Mouse (Mus musculus): ENCODE measurements around the gene Smim5. TPM values are rescaled to one million over a fixed set of nuclear protein-coding genes. Genes with fewer than 3 reads are reported as not detected.
A peak's percentile ranks its signal among the peaks of the same experiment; 100 is the strongest.

Gene Smim5
- total RNA-seq, 2 experiments from 2014 or later, result 37.5 to 40.4 TPM

DNA sequence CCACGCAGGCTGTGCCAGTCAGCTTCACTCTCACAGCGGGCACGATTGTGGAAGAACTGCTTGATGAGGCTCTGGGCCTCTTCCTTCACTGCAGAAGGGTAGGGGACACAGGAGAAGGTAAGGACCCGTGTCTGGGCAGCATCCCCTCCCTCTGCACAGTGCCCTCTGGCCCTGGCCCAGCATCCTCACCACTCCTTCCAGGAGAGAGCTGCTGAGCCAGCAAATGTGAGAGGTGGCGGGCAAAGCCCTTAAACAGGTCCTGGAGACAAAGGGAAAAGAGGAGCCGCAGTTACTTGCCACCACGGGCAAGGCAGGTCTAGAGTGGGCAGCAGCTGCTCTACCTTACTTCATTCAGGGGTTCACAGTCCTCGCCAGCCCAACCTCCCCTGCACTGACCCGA is 6.7 kb upstream of the Smim5 start:
- no peak for ATAC-seq (ENCODE audit: poor library complexity, severe bottlenecking)

DNA sequence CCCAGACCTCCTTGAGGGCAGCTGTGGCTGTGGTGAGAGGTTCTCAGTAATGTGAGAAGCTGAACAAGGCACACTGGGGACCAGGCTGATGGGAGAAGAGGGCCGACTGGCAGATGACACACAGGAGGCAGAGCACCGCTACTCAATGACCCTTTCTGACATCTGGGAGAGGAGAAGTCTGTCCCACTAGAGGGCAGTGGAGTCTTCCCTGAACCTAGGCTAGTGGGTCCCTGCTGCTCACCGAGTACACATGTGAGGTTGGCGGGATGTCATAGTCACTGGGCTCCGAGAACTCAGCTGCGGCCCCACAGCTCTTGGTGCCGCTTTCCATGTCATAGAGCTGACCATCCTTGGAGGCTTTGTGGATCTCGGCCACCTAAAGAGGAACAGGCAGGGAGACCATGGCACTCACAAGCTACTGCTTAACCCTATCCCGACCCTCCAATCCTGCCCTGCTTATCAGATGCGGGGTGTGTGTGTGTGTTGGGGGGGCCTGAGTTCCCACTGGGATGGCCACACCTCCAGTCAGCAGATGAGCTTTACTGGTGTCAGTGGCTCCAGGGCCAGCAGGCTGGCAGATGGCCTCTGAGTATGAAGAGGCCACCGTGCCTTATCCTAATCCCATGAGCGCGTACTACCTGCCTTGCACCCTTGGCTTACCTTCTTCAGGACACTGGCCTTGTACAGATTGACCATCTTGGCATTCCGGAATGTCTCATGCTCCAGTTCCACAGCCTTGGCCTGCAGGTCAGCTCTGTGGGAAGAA is 4.8 kb upstream of the Smim5 start:
- no peak for ATAC-seq (ENCODE audit: poor library complexity, severe bottlenecking)

DNA sequence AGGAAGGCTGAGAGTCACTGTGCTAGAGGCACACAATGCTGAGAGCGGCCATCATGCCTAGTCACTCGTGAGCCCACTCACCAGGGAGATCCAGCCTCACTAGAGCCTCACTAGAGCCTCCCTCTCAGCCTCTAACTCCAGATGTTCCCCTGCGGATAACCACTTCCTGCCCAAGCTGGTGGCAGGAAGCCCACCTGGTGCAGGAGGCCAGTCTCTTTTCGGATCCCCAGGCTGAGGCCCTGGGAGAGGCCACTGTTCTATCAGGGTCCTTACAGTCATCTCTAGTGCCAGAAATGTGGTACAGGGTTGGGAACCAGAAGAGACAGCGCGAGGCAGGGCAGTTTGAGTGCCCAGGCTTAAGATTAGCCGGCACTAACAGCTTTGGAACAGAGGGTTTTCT is 1.3 kb upstream of the Smim5 start:
- no peak for ATAC-seq (ENCODE audit: poor library complexity, severe bottlenecking)

DNA sequence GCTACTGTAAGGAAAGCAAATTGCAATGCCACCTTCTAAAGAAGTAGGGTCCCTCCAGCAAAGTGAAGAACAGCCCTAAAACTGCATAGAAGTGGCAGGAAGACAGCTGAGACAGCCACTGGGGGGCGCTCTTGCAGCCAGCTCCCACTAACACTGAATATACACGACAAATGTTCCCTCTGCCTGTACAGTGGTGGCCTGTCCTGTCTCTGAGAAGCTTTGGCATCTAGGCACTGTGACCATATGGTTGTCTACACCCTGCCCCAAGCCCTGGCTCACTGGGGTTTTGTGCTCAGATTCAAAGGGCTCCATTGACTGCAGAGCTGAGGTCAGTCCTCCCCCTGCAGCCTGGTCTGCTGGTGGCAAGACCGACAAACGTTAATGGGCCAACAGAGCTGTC is 880 bp upstream of the Smim5 start:
- peak; percentile 41 for ATAC-seq (ENCODE audit: poor library complexity, severe bottlenecking)

DNA sequence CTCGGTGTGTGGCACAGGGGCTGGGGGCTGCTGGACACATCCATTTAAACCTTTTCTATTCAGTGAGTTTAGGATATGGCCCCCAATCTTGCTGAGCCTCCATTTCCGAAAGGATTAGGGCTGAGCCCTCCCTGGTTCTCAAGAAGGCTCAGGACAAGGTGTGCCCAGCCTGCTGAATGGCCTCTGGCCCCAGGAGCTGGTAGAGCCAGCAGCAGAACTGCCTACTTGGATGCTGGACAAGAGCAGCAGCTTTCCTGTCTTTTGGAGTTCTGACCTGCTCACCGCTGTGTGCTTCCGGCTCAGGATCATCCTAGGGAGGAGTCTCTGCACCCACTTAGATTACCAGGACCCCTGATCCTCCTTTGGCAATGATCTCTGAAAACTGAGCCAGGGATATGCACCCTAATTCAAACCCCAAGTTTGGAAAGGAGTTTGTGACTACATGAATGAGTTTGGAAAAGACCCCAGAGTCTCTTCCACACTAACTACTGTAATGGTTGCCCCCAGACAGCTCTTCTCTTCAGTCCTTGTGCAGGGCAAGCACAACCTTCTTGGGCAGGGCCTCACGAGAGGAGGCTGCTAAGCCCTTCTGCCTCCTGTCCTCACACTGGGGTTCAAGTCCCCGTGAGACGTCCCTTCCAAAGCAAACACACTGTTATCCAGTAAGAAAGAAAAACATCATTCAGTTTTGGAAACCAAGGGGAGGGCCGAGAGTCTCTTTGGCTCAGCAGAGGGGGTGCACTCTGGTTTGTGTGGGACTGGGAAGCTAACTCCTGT is 983 bp downstream of the Smim5 start:
- no peak for ATAC-seq (ENCODE audit: poor library complexity, severe bottlenecking)

DNA sequence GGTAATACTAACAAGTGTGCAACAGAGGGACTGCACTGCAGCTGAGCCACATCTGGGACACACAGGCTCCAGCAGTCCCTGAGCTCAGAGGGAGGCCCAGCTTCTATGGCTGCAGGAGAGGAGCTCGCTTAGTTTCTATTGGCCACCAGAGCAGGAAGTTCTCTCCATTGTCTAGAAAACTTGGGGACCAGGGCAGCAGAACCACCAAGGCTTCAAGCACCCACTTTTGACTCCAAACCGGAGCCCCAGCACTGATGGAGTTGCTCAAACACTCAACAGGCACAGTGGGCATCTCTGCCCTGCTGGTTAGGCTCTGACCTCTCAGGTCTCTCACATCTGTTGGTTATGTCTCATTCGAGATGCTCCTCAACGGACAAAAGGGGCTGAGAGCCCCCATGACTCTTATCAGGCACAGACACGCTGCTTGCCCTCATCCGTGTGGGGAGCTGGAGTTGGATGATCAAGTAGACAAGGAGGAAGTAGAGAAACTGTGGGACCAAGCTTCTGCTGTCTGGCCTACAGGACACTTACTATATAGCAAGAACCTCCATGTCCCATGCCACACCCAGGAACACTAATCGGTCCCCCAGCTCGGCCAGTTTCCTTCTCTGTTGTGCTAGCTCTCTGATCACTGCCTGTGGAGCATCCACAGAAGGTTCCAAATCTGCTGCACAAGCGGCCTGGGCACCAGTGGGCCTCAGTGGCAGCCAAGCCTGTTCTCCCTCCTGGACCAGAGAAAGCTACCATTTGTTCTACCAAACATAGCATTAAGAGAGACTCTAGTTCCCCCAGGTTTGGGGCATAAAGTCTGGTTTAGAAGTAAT is 1.8 kb downstream of the Smim5 start:
- peak; percentile 19 for ATAC-seq (ENCODE audit: poor library complexity, severe bottlenecking)

DNA sequence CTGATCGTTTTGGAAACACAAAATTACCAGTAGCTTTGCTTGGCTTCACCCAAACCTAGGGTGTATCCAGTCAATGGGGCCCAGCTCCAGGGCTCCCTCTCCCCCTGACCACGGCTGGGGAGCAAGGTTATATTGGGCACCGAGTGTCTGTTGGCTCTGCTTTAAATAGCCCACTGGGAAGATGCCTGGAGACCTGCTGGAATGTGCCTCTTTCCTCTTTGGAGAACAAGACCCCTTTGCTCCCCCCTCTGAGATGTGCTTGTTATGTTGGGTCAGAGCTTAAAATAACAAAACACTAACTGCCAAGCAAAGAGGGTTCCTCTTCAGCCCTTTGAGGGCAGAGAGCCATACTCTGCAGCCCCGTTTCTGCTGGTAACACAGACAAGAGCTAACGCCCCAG is 2.4 kb downstream of the Smim5 start:
- no peak for ATAC-seq (ENCODE audit: poor library complexity, severe bottlenecking)

DNA sequence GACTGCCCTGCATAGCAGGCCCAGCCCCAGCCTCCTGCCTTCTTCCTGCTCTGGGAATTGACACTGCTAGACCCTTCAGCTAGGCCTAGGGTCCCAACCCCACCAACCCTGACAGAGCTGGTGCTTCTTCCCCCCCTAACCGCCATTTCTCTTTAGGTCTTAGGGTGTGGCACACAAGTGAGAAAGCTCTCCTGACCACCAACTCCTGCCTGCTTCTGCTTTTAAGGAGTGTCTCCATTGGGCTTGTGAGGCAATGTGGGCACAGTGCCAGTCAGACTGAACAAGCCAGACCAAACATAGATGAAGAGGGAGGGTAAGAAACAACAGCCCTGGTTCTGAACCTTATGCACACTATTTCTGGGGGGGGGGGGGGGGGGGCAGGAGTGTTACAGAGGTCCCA is 3.1 kb downstream of the Smim5 start:
- ATAC-seq (ENCODE audit: poor library complexity, severe bottlenecking), result peak; percentile 70

DNA sequence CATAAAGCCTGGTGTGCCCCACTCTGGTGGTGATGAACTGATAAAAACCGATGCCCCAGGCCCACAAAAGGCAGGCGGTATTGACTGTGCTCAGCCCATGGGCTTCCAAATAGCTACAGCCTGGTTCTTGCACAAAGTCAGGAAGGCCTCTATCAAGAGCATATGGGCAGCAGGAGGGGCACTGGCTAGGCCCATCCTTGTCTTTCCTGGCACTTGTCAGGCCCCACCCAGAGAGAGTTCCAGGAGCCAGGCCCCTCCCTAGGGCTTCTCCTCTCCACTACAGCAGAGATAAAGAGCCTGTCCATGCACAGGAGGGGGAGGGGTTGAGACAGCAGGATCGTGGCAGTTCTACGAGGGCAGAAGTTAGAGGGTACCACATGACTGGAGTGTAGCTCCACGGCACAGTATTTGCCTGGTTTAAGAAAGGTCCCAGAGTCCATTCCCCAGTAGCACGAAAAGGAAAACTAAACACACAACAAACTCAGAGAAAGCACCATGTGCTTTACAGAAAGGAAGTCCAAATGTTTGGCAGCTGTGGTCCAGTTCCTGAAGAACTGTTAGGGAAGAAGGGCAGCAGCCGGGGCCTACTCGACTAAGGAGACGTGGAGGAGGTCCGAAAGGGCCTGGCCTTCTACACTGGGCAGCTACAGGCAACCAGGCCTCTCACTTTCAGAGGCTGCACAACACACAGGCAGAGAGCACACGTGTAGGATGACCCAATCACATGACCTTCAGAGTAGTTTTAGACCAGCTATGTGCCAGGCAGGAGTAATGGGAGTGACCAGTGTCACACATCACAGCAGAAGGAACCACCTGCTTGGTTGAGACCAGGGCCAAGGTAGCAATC is 3.8 kb downstream of the Smim5 start:
- no peak for ATAC-seq (ENCODE audit: poor library complexity, severe bottlenecking)

DNA sequence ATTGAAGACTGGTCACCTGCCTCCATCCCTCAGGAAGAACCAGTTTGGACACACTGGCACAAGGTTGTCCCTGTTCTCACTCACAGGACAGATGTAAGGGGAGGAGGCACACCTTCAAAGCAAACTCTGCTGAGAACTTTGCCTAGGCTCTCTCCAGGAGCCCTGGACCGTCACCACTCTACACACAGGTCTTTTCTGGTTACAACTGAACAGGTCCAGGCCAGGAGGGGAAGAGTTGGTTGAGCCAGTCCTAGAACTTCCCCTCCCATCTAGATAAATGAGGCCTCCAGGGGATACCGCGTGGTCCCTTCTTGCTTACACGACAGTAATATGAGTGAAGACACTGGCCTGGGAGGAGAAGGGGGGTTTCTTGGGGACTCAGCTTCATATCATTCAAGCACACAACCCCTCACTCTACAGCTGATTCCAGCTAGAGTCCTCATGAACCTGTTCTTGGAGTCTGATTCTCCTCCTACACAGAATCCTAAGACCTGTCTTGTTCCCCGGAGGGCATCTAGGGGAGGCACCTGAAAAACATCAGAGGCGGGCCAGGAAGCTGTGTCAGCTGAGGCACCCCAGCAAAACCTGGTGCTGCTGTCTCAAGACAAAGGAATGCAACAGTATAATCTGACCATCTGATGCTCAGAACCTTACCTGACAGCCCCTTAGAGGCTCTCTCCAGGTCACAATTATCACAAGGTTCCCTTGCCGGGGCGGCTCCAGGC is 4.6 kb downstream of the Smim5 start:
- no peak for ATAC-seq (ENCODE audit: poor library complexity, severe bottlenecking)

DNA sequence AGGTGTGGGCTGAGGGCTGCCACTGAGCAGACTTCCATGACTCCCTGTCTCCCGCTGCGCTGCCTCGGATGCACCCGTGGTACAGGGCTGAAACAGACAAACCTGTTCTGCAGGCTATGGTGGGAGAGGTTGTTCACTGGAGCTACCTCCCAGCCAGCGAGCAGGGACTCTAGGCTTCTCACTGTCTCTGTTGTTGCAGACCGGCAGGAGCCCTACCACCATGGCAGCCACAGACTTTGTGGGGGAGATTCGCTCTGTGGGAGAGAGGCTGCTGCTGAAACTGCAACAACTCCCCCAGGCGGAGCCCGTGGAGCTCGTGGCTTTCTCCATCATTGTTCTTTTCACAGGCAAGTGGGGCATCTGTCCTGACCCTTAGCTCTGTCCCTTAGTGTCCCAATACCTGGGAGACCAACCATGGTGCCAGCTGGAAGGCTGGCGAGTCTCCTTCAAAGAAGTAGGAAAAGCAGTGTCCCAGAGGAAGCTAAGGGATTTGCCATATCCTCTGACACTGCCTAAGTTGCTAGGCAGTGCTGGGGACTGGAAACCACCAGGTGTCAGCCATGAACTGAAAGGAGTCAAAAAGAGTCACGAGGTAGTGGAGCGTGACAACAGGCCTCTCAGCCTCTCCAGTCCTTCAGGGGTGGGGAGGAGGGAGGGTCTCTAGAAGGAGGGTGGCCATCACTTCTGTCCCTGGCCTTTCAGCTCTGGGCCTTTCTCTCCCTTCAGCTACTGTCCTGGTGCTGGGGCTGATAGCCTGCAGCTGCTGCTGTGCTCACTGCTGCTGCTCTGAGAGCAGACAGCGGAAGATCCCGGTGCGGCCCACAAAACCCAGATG is 5.4 kb downstream of the Smim5 start:
- ATAC-seq (ENCODE audit: poor library complexity, severe bottlenecking), result no peak

DNA sequence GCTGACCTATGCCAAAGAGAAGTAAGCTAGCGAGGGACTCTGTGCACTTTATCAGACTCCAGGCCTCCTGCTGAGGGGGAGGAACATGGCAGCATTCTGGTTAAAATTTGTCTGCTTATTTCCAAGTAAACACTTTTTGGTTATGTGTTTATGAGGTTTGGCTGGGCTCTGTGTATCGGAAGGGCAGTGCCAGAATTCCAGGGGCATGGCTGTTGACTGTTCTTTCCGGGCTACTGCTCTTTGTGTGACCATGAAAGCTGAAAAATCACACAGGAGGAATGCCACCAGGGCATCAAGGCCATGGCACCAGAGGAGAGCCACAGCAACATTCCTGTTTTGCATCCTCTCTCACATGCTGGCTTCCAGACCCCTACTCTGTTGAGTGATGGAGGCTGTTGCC is 6.3 kb downstream of the Smim5 start:
- no peak for ATAC-seq (ENCODE audit: poor library complexity, severe bottlenecking)

DNA sequence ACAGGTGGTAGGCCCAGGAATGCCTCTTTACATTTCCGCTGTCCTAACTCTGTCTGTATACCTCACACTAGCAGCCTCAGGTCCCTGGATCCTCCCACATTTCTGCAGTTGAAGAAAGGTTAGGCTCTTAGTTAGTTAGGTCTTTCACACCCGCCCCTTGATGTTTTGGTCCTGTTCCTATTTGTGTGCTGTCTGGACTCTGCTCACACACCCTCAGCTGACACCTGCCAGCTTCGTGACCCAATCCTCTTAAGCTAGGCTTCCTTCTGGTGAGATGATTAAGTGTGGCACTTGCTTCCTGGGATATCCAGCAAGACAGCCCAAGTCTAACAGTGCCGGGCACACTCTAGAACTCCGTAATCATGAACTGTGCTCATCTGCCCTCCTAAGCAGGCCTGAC is 6.8 kb downstream of the Smim5 start:
- ATAC-seq (ENCODE audit: poor library complexity, severe bottlenecking), result no peak

DNA sequence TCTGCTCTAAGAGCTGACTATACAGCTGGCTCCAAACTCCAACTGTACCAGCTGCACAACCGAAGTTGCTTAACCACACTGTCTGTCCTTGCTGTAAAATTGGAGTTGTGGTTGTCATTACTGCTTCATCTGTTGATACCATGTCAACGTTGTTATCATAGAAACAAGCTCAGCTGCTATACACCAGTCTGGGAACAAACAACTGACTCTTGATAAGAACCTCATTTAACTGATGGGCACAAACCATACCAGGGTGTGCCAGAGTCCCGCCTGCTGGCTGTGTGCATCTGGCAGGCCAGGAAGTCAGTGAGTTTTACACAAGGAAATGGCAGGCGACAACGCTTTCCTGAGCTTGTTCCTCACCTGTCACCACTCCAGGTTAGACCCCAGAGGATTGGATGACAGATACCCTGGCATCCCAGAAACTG is 11.4 kb downstream of the Smim5 start:
- ATAC-seq (ENCODE audit: poor library complexity, severe bottlenecking), result peak; percentile 28

DNA sequence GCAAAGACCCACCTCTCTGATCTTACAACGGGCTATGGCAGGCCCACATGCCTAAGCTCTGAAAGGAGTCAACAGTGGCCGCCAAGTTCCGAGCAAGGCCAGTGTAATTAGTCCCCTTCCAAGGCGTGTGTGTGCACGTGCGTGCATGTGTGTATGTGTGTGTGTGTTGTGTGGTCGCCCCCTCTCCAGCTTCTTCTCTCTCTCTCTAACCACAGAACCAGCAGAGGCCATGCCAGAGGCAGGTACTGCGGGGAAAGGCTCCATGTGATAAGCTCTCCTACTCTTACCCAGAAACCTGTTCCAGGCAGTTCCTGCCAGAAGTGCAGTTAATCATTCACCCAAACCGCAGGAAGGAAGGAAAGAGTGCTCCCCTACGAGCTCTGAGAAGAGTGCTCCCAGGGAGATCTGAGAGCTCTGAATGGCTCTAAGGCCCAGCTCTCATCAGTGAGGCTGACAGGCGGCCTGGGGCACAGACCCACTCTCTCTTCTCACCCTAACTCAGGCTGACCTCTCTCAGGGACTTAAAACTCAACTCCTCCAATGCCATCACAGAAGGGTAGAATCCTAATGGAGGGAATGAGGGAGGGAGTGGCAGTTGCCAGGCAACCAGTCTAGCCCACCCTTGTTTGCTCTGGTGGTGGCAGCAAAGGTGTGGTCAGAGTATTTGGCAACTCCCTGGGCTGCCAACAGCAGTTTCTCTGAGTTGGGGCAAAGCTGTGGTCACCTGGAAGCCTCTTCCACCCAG is 12.0 kb downstream of the Smim5 start, which contains the start of gene Smim6:
Gene Smim6, plus strand, starts transcription at position 386 of the 745 bp plus-strand sequence.
- peak; percentile 49 for ATAC-seq (ENCODE audit: poor library complexity, severe bottlenecking)

DNA sequence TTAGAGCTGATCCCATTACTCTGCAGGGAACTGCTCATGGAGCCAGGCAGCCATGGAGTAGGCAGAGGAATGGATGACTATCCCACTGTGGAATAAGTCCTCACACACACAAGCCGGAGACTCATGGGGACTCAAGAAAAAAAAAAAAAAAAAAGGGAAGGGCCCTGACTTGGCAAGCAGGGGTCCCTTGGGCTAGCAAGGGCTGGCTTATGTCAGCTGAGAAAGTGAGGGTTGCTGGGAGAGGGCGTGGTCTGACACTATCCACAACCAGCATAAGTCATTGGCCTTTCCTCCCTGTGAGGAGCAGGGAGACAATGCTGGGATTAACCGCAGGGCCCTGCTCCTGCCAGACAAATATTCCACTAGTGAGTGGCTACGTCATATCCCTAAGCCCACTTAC is 16.8 kb downstream of the Smim5 start:
- no peak for ATAC-seq (ENCODE audit: poor library complexity, severe bottlenecking)

DNA sequence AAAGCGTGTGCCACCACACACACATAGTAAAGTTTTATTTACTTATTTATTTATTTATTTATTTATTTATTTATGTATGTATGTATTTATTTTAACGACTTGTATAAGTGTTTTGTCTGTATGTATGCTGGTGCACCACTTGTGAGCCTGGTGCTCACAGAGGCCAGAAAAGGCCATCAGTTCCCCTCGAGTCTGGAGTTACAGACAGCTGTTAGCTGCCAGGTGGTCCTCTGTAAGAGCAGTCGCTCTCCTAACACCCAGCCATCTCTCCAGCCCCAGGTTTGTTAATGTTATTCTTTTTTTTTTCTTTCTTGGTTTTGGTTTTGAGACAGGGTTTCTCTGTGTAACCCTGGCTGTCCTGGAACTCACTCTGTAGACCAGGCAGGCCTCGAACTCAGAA is 18.9 kb downstream of the Smim5 start:
- no peak for ATAC-seq (ENCODE audit: poor library complexity, severe bottlenecking)

DNA sequence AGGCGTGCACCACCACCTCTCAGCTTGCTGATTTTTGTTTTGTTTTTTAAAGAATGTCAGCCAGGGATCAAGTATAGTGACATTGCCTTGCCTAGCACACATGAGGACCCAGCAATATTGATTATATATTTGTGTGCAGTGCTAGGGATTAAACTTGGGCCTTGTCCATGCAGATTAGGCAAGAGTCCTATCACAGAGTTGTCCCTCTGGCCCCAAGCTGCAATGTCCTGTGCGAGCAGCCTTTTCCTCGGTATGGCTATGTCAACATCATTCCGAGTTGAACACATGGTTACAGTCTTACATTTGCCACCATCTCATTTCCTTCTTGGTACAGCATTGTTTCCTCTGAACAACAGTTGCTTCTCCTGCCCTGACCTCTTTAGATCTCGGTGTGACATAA is 19.3 kb downstream of the Smim5 start:
- ATAC-seq (ENCODE audit: poor library complexity, severe bottlenecking), result peak; percentile 56

Data from megakaryocyte, adult 5-6 weeks (primary cell).